Mouse (Mus musculus) liver, postnatal 0 days (tissue): Measurements from ENCODE around the gene Cmtm7. TPM values are rescaled to one million over a fixed set of nuclear protein-coding genes. Genes with fewer than 3 reads are reported as not detected.

Experiments
- ATAC-seq: fragments of 200-750 bp; cut with Nextera tagmentation; 2 replicates; pipeline ENCODE4 v1.8.0; 2017; ENCODE audit warnings: mild to moderate bottlenecking, moderate library complexity
- DNase-seq: peaks from one replicate; pipeline ENCODE4 v3.0.0-alpha.2; 2016
- H3K27ac ChIP-seq: fragments of 300-500 bp; sonication (generic); 2 replicates; pipeline ENCODE4 v1.5.1; 2014; ENCODE audit warnings: antibody characterized with exemption, moderate library complexity, mild to moderate bottlenecking, low read depth
- H3K27me3 ChIP-seq: fragments of 300-500 bp; sonication (generic); 2 replicates; pipeline ENCODE4 v1.6.1; 2014; ENCODE audit warnings: low read length, control low read depth, mixed read lengths; ENCODE audit not compliant: insufficient read depth
- H3K36me3 ChIP-seq: fragments of 300-500 bp; sonication (generic); replicated peaks from 2 replicates; pipeline ENCODE4 v1.6.1; 2014; ENCODE audit warnings: mild to moderate bottlenecking, control low read depth, low read length, moderate library complexity, mixed read lengths; ENCODE audit not compliant: insufficient read depth
- H3K4me1 ChIP-seq: fragments of 300-500 bp; sonication (generic); 2 replicates; pipeline ENCODE4 v1.6.1; 2014; ENCODE audit warnings: antibody characterized with exemption, mild to moderate bottlenecking, control low read depth; ENCODE audit not compliant: insufficient read depth
- H3K4me2 ChIP-seq: fragments of 300-500 bp; sonication (generic); 2 replicates; pipeline ENCODE4 v1.6.1; 2014; ENCODE audit warnings: low read depth, mild to moderate bottlenecking, low read length, moderate library complexity, mixed read lengths
- H3K4me3 ChIP-seq: fragments of 300-500 bp; sonication (generic); 2 replicates; pipeline ENCODE4 v1.5.1; 2014; ENCODE audit warnings: low read depth, low read length
- H3K9ac ChIP-seq: fragments of 300-500 bp; sonication (generic); replicated peaks from 2 replicates; pipeline ENCODE4 v1.6.1; 2014; ENCODE audit warnings: mild to moderate bottlenecking, moderate library complexity
- H3K9me3 ChIP-seq: fragments of 300-500 bp; sonication (generic); 2 replicates; pipeline ENCODE4 v1.6.1; 2016; ENCODE audit warnings: mild to moderate bottlenecking, control low read depth, low read length, mixed read lengths
- CTCF ChIP-seq: sonication (generic); IDR thresholded peaks from 2 replicates; pipeline ENCODE4 v1.5.1; 2016; ENCODE audit warnings: antibody characterized with exemption, low read depth
- EP300 ChIP-seq: IDR thresholded peaks from 2 replicates; pipeline ENCODE4 v1.6.1; 2016; ENCODE audit warnings: antibody characterized with exemption, low read depth, mild to moderate bottlenecking
- WGBS: fragments of 180-500 bp; shearing (Covaris S2); extraction: QIAGEN DNeasy Blood & Tissue Kit; methylation state at CpG from one replicate; pipeline ENCODE4 v1.1.7; 2014; ENCODE audit not compliant: insufficient replicate concordance; 5-methylcytosine and 5-hydroxymethylcytosine counted together
- polyA plus RNA-seq: library from polyadenylated mRNA; unstranded; fragments of >200 nt; fragmentation: Nextera tagmentation; extraction: Ambion mirVana; gene quantifications from 2 replicates; pipeline ENCODE4 v1.2.1, GENCODE M21; 2015

Cmtm7 gene
- polyA plus RNA-seq, 1 experiment from 2014 or later = 58.2 TPM

DNA sequence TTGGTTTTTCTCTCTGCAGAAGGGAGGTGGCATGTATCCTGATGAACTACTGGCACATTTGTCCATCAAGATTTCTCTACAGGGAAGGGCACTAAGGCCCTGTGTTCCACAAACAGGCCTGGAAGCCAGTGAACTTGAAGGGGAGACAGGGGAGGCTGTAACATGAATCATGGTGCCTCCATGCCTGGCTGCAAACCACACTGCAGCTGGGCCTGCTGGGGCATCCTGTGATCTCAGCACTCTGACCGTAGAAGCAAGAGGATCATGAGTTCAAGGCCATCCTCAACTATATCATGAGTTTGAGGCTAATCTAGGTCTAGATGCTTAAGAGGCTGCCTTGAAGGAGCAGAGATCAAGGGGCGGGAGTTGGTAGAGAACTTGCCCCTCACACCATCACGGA, 5.3 kb downstream of the Cmtm7 start:
- Histone ChIP-seq H3K36me3 (peaks cover 6% of the 10 kb centered on the region; the same call in 1 of the 2 replicates), H3K9me3 (no peaks in the 10 kb centered on the region), H3K9ac (no peak overlapping the region), H3K4me1 (peaks cover 15% of the 10 kb centered on the region), H3K4me3 (no peak overlapping the region), H3K27me3 (no peaks in the 10 kb centered on the region), H3K4me2 (no peak overlapping the region), H3K27ac (no peak overlapping the region)
- TF ChIP-seq EP300 (no peak), CTCF (no peak)
- no peak for ATAC-seq
- 42% methylated on average over 3 of the region's 3 CpGs for WGBS
- DNase-seq = no peak

- DNase-seq = peak; percentile 35
- Histone ChIP-seq H3K9ac (no peak overlapping the region), H3K27me3 (no peaks in the 10 kb centered on the region), H3K27ac (no peak overlapping the region), H3K9me3 (no peaks in the 10 kb centered on the region), H3K36me3 (peaks cover 6% of the 10 kb centered on the region; the same call in 1 of the 2 replicates), H3K4me2 (no peak overlapping the region), H3K4me3 (no peak overlapping the region), H3K4me1 (peaks cover 14% of the 10 kb centered on the region)
- 33% methylated on average over 4 of the region's 4 CpGs for WGBS
- TF ChIP-seq EP300 = no peak
- no peak for TF ChIP-seq CTCF
- ATAC-seq = peak; percentile 35; the same call in 1 of the 2 replicates
These were observed 6.4 kb downstream of the Cmtm7 start for GRCm38 (mm10) chr9:114775272-114775671.

DNA sequence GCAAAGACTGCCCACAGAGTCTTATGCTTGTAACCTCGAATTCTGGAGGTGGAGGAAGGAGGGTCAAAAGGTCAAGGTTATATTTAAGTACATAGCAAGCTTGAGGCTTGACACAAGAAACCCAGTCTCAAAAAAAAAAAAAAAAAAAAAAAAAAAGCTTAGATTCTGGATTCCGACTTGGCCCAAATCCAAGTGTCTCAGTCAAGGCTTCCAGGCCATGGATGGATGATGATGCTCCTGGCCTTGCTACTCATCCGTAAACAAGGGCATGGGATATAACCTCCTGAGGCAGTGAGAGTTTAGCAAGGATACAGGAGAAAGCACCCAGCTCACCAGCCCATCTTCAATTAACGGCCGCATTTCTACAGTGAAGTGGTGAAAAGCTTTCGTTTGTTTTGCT, 7.0 kb downstream of the Cmtm7 start:
- WGBS = 64% methylated on average over 6 of the region's 6 CpGs

DNA sequence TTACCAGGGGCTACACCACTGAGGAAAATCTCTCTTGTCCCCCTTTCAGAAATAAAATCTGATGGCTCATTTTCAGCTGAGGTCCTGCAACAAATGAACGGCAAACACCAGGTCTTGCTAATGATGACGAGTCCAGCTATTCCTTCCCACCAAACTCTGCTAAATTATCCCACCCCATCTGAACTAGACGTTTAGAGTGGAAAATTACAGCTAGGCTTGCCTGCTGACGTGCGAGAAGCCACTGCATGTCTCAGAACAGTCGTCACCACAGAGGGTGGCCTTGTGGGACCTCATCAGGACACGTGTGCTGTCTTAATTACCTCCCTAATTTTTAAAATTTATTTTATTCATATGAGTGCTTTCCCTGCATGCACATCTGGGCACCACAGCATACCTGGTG, 10.1 kb downstream of the Cmtm7 start:
- no peak for ATAC-seq
- H3K4me2 ChIP-seq = no peak overlapping the region
- DNase-seq = no peak
- H3K9ac ChIP-seq = no peak overlapping the region
- no peaks in the 10 kb centered on the region for H3K27me3 ChIP-seq
- no peak for TF ChIP-seq EP300
- TF ChIP-seq CTCF = no peak
- no peak overlapping the region for H3K4me3 ChIP-seq
- H3K27ac ChIP-seq = no peak overlapping the region
- H3K36me3 ChIP-seq = peaks cover 6% of the 10 kb centered on the region
- peaks cover 6% of the 10 kb centered on the region for H3K4me1 ChIP-seq
- 78% methylated on average over 7 of the region's 7 CpGs for WGBS
- no peaks in the 10 kb centered on the region for H3K9me3 ChIP-seq

More for the DNA sequence above, 7.0 kb downstream of the Cmtm7 start:
- peaks cover 8% of the 10 kb centered on the region for H3K4me1 ChIP-seq
- H3K4me2 ChIP-seq = no peak overlapping the region
- H3K9me3 ChIP-seq = no peaks in the 10 kb centered on the region
- ATAC-seq (no peak), DNase-seq (no peak)
- TF ChIP-seq CTCF (no peak), EP300 (no peak)
- no peak overlapping the region for H3K4me3 ChIP-seq
- no peak overlapping the region for H3K9ac ChIP-seq
- H3K27me3 ChIP-seq = no peaks in the 10 kb centered on the region
- peaks cover 6% of the 10 kb centered on the region; the same call in 1 of the 2 replicates for H3K36me3 ChIP-seq
- no peak overlapping the region for H3K27ac ChIP-seq

GRCm38 (mm10) chr9:114770224-114770623, 11.4 kb downstream of the Cmtm7 start:
- H3K27me3 ChIP-seq = no peaks in the 10 kb centered on the region
- TF ChIP-seq EP300 = no peak
- no peak for TF ChIP-seq CTCF
- no peak overlapping the region for H3K9ac ChIP-seq
- ATAC-seq (peak; percentile 46; the same call in 1 of the 2 replicates), DNase-seq (peak; percentile 41)
- no peak overlapping the region for H3K4me3 ChIP-seq
- H3K9me3 ChIP-seq = no peaks in the 10 kb centered on the region
- no peak overlapping the region for H3K27ac ChIP-seq
- WGBS = 40% methylated on average over 4 of the region's 4 CpGs
- peaks cover 4% of the 10 kb centered on the region for H3K4me1 ChIP-seq
- H3K4me2 ChIP-seq = no peak overlapping the region
- H3K36me3 ChIP-seq = peaks cover 6% of the 10 kb centered on the region

DNA sequence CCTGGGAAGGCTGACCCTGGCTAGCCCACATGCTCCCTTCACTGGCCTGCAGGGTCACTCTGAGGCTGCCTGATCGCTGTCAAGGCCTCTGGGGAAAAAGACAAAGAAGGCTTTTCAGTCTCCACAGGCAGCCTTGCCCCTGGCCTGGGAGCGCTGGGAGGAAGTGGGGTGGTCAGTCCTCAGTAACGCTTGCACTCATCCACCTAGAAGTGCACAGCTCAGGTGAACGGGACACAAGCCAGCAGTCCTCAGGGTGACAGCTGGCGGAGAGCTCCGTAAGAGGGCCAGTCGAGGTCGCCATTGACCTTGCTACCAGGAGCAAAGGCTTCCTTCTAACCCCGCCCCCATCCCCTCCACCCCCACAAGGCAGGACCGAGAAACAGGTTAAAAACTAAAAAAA, 13.6 kb downstream of the Cmtm7 start:
- H3K36me3 ChIP-seq = peaks cover 6% of the 10 kb centered on the region
- no peak overlapping the region for H3K4me3 ChIP-seq
- no peaks in the 10 kb centered on the region for H3K9me3 ChIP-seq
- no peak overlapping the region for H3K4me2 ChIP-seq
- 61% methylated on average over 10 of the region's 10 CpGs for WGBS
- DNase-seq (no peak), ATAC-seq (no peak)
- no peaks in the 10 kb centered on the region for H3K27me3 ChIP-seq
- H3K27ac ChIP-seq = no peak overlapping the region
- TF ChIP-seq EP300 = no peak
- H3K4me1 ChIP-seq = peaks cover 4% of the 10 kb centered on the region
- no peak overlapping the region for H3K9ac ChIP-seq

DNA sequence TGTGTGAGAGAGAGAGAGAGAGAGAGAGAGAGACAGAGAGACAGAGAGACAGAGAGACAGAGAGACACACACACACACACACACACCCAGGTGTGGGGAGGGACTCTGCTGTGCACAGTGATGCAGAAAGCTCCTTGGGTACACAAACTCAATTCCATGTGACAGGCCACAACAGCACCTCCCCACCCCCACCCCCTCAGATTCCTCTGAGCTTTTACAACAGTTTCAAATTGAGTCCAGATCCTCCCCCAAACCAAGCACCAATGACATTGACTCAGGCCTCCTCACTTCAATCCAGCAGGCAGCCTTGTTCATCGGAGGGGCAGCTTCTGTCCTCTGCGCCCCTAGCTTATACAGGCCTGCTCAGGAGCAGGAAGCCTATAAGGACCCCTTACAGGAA, 14.1 kb downstream of the Cmtm7 start:
- TF ChIP-seq EP300 (no peak), CTCF (no peak)
- Histone ChIP-seq H3K4me3 (no peak overlapping the region), H3K4me1 (peaks cover 4% of the 10 kb centered on the region), H3K9ac (no peak overlapping the region), H3K9me3 (no peaks in the 10 kb centered on the region), H3K4me2 (no peak overlapping the region), H3K36me3 (peaks cover 6% of the 10 kb centered on the region), H3K27me3 (no peaks in the 10 kb centered on the region), H3K27ac (no peak overlapping the region)
- WGBS = 78% methylated on average over 2 of the region's 2 CpGs
- ATAC-seq = no peak
- DNase-seq = no peak
